Mouse (Mus musculus) WW6 (cell line): Measurements from ENCODE around the gene Plcg2.

Source experiments
- DNase-seq: peaks from one replicate; pipeline ENCODE4 v3.0.0-alpha.2; 2013; ENCODE audit warnings: low read depth, low spot score

Plcg2 gene

GRCm38 (mm10) chr8:117634406-117634805 lies 136.3 kb downstream of the Plcg2 start:
- no peak for DNase-seq

GRCm38 (mm10) chr8:117637462-117637861 lies 139.4 kb downstream of the Plcg2 start:
- DNase-seq, result no peak

- no peak for DNase-seq
Measured at GRCm38 (mm10) chr8:117639631-117640030, 141.5 kb downstream of the Plcg2 start.

- DNase-seq, result no peak
Measured at GRCm38 (mm10) chr8:117645486-117645885, 147.4 kb downstream of the Plcg2 start.

- DNase-seq, result peak; percentile 40
Measured at GRCm38 (mm10) chr8:117646020-117646419, 147.9 kb downstream of the Plcg2 start.

- no peak for DNase-seq
Measured at GRCm38 (mm10) chr8:117646440-117646839, 148.3 kb downstream of the Plcg2 start.

- DNase-seq, result no peak
Measured at GRCm38 (mm10) chr8:117652318-117652717, 154.2 kb downstream of the Plcg2 start.

GRCm38 (mm10) chr8:117658990-117659389 lies 160.9 kb downstream of the Plcg2 start:
- no peak for DNase-seq

- no peak for DNase-seq
Measured at GRCm38 (mm10) chr8:117660358-117661031, 162.4 kb downstream of the Plcg2 start.

GRCm38 (mm10) chr8:117667349-117668124 lies 169.4 kb downstream of the Plcg2 start:
- no peak for DNase-seq

GRCm38 (mm10) chr8:117670461-117670860 lies 172.4 kb downstream of the Plcg2 start:
- no peak for DNase-seq

GRCm38 (mm10) chr8:117672558-117672957 lies 174.5 kb downstream of the Plcg2 start:
- no peak for DNase-seq

- DNase-seq, result no peak
Measured at GRCm38 (mm10) chr8:117673430-117673830, 175.3 kb downstream of the Plcg2 start, which contains the start of gene Sdr42e1. Gene Sdr42e1 (minus strand): TSS chr8:117673689.

- DNase-seq, result no peak
Measured at GRCm38 (mm10) chr8:117675171-117675570, 177.1 kb downstream of the Plcg2 start.

- no peak for DNase-seq
Measured at GRCm38 (mm10) chr8:117676460-117676859, 178.4 kb downstream of the Plcg2 start.

- no peak for DNase-seq
Measured at GRCm38 (mm10) chr8:117677011-117677410, 178.9 kb downstream of the Plcg2 start.

GRCm38 (mm10) chr8:117678650-117679049 lies 180.6 kb downstream of the Plcg2 start:
- no peak for DNase-seq

GRCm38 (mm10) chr8:117683925-117684472 lies 185.9 kb downstream of the Plcg2 start:
- DNase-seq, result no peak

- no peak for DNase-seq
Measured at GRCm38 (mm10) chr8:117684504-117684903, 186.4 kb downstream of the Plcg2 start.
